Mouse (Mus musculus) heart, embryonic 16.5 days (tissue): ENCODE data around the gene Igfbp7. TPM values are rescaled to one million over a fixed set of nuclear protein-coding genes. Genes with fewer than 3 reads are reported as not detected.

Source experiments
- ATAC-seq: fragments of 200-750 bp; cut with Nextera tagmentation; replicated peaks from 2 replicates; pipeline ENCODE4 v1.8.0; 2017; ENCODE audit warnings: moderate number of reproducible peaks; ENCODE audit not compliant: insufficient read depth, low FRiP score; ENCODE audit errors: extremely low read depth
- H3K27ac ChIP-seq: fragments of 300-500 bp; sonication (generic); 2 replicates; pipeline ENCODE4 v1.5.1; 2014; ENCODE audit warnings: mild to moderate bottlenecking, low read length, control low read depth, moderate library complexity
- H3K27me3 ChIP-seq: fragments of 300-500 bp; sonication (generic); 2 replicates; pipeline ENCODE4 v1.6.1; 2014; ENCODE audit warnings: low read length, mixed read lengths; ENCODE audit not compliant: control insufficient read depth, insufficient read depth
- H3K36me3 ChIP-seq: fragments of 300-500 bp; sonication (generic); 2 replicates; pipeline ENCODE4 v1.6.1; 2014; ENCODE audit not compliant: control insufficient read depth, insufficient read depth
- H3K4me1 ChIP-seq: fragments of 300-500 bp; sonication (generic); 2 replicates; pipeline ENCODE4 v1.6.1; 2014; ENCODE audit warnings: low read length, mixed read lengths; ENCODE audit not compliant: control insufficient read depth, insufficient read depth
- H3K4me2 ChIP-seq: fragments of 300-500 bp; sonication (generic); 2 replicates; pipeline ENCODE4 v1.6.1; 2014; ENCODE audit warnings: low read depth, mild to moderate bottlenecking, control low read depth, low read length
- H3K4me3 ChIP-seq: fragments of 300-500 bp; sonication (generic); 2 replicates; pipeline ENCODE4 v1.5.1; 2014; ENCODE audit warnings: mild to moderate bottlenecking, control low read depth, low read length
- H3K9ac ChIP-seq: fragments of 300-500 bp; sonication (generic); 2 replicates; pipeline ENCODE4 v1.6.1; 2014; ENCODE audit warnings: low read length, control low read depth
- H3K9me3 ChIP-seq: fragments of 300-500 bp; sonication (generic); replicated peaks from 2 replicates; pipeline ENCODE4 v1.6.1; 2016; ENCODE audit warnings: low read length; ENCODE audit not compliant: control insufficient read depth
- WGBS: fragments of 180-500 bp; shearing (Covaris S2); extraction: QIAGEN DNeasy Blood & Tissue Kit; methylation state at CpG from one replicate; pipeline ENCODE4 v1.1.7; 2014; 5-methylcytosine and 5-hydroxymethylcytosine counted together
- polyA plus RNA-seq: library from polyadenylated mRNA; unstranded; fragments of >200 nt; fragmentation: Nextera tagmentation; extraction: Ambion mirVana; gene quantifications from 2 replicates; pipeline ENCODE4 v1.2.1, GENCODE M21; 2015

Gene Igfbp7
- polyA plus RNA-seq, 1 experiment from 2014 or later: 68.4 TPM

DNA sequence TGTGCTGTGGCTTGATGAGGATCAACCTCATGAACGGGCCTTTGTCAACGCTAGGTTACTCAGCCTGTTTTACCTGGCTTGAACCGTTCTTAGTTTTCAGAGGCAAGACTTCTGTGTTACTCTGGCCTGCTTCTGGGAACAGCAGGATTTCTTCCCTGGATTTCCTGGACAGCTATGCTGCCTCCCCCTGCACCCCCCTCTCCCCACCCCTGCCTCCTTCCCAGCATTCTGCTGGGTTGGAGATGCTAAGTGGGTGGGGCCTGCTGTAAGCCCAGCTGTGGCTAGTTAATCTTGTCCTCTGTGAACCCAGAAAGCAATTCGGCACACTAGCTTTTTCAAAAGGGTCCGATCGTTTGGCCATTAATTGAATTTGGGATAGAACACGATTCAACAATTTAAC is 7.7 kb downstream of the Igfbp7 start:
- Histone ChIP-seq H3K36me3 (no peaks in the 10 kb centered on the region), H3K27me3 (no peaks in the 10 kb centered on the region), H3K9me3 (no peaks in the 10 kb centered on the region), H3K4me2 (no peak overlapping the region), H3K4me3 (no peak overlapping the region), H3K9ac (no peak overlapping the region), H3K4me1 (peaks cover 18% of the 10 kb centered on the region), H3K27ac (no peak overlapping the region)
- ATAC-seq: no peak
- WGBS: 88% methylated on average over 7 of the region's 7 CpGs

DNA sequence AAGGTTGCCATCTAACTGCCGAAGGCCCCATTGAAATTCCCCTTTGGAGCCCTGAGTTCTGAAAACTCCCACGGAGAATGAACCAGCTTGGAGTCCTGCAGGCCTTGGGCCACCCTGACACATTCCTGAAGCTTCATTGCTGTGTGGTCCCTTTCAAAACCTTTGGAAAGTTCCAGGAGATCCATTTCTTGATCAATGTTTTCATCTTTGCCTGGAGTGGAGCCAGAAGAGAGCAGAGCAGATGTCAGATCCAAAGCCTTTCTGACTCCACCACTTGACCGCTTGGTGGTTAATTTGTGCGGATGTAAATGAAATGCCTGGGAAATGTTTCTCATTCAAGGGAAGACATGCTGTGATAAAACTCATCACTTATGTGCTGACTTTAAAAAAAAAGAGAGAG is 8.8 kb downstream of the Igfbp7 start:
- no peaks in the 10 kb centered on the region for H3K36me3 ChIP-seq
- WGBS: 72% methylated on average over 4 of the region's 4 CpGs
- no peaks in the 10 kb centered on the region for H3K27me3 ChIP-seq
- no peak overlapping the region for H3K9ac ChIP-seq
- H3K4me2 ChIP-seq: no peak overlapping the region
- no peak overlapping the region for H3K27ac ChIP-seq
- no peak for ATAC-seq
- no peak overlapping the region for H3K4me3 ChIP-seq
- peaks cover 18% of the 10 kb centered on the region for H3K4me1 ChIP-seq
- no peaks in the 10 kb centered on the region for H3K9me3 ChIP-seq

DNA sequence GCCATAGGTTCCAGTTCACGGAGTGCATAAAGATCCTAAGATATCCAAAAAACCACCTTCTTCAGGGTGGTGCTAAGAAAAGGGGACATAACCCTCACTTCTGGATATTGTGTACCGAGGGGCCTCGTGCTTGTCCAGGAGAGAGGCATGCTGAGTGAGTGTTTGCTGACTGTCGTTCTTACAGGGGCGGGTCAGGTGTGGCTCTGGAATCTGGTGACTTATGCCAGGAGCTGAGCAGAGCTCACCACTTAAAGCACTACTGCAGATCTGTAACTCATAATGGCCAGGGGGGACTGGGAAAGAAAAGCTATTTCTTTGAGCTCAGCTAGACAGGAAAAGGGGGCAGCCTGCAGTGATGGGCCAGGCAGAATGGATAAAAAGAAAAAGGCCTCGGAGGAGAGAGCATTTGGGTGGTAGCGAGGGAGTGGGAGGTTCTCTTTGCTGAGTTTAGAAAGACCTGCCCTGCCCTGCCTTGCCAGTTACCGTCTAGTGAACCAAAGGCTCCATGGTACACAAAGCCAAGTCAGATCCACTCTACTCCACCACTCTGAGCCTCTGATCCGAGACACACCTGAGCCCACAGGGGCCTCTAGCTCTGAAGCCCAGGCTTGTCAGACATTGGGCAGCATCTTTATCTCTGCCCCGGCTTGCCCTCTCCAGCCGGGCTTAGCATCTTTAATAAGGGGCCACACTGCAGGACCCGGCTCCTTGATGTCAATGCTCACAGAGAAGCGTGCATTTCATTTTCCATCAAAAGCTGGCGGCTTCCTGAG is 9.4 kb downstream of the Igfbp7 start:
- Histone ChIP-seq H3K4me3 (no peak overlapping the region), H3K9ac (no peak overlapping the region), H3K4me1 (peaks cover 18% of the 10 kb centered on the region), H3K9me3 (no peaks in the 10 kb centered on the region), H3K4me2 (no peak overlapping the region), H3K36me3 (no peaks in the 10 kb centered on the region), H3K27me3 (no peaks in the 10 kb centered on the region), H3K27ac (no peak overlapping the region; the same call in 1 of the 2 replicates)
- no peak; the same call in 1 of the 2 replicates for ATAC-seq
- WGBS: 70% methylated on average over 14 of the region's 14 CpGs

DNA sequence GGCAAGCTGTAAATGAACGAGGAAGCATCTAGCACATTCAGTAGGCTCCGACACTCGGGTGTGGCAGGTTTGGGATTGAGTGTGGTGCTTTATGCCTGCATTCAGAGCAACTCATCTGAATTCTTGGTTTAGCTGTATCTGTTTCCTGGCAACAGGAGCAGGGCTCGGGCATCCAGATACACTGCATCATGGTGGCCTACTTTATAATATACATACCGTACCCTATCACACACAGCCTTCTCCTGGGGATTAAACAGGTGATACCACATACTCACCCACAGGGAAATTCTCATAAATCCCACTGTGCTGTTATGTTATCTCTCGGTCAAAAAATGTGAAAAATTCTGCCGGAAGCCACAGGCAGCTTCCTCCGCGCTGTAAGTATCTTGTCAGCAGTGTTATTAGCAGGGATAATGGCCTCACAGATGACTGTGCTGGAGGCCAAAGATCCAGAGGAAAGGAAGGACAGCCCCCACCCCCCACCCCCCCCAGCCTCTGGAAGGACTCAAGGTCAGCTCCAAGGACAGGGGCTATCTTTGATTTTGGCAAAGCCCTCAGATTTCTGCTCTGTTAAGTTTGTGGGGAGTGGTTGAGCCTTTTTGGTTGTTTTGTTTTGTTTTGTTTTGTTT is 13.7 kb downstream of the Igfbp7 start:
- Histone ChIP-seq H3K9me3 (no peaks in the 10 kb centered on the region), H3K27me3 (no peaks in the 10 kb centered on the region), H3K4me1 (peaks cover 10% of the 10 kb centered on the region), H3K36me3 (no peaks in the 10 kb centered on the region), H3K4me3 (no peak overlapping the region), H3K9ac (no peak overlapping the region), H3K4me2 (no peak overlapping the region), H3K27ac (no peak overlapping the region)
- WGBS: 61% methylated on average over 9 of the region's 9 CpGs
- no peak for ATAC-seq

DNA sequence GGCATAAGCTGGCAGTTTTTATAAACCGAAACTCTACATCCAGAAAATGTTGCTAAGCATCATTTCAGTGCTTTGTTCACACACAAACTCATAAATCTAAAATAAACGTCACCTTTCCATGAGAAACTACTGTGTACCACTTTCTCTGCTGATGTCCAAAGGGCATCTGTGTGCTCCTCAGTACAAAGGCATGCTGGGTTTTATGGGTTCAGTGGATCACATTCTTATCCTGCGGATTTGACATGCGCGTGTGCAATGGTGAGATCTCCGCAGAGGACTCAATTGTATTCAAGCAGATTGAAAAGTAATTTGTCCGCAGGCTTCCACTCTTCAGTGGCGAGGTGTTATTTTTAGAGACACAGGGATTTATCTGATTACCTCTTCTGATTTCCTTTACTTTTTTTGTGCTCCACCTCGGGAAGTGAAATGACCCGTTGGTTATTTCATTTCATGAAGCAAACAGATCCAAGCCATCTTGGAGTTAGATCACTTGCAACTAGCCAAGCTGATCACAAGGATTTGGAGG is 14.7 kb downstream of the Igfbp7 start:
- no peaks in the 10 kb centered on the region for H3K9me3 ChIP-seq
- peaks cover 4% of the 10 kb centered on the region for H3K4me1 ChIP-seq
- no peak overlapping the region for H3K9ac ChIP-seq
- no peaks in the 10 kb centered on the region for H3K27me3 ChIP-seq
- 76% methylated on average over 10 of the region's 10 CpGs for WGBS
- H3K4me2 ChIP-seq: no peak overlapping the region
- H3K4me3 ChIP-seq: no peak overlapping the region
- ATAC-seq: no peak
- no peak overlapping the region for H3K27ac ChIP-seq
- H3K36me3 ChIP-seq: no peaks in the 10 kb centered on the region

DNA sequence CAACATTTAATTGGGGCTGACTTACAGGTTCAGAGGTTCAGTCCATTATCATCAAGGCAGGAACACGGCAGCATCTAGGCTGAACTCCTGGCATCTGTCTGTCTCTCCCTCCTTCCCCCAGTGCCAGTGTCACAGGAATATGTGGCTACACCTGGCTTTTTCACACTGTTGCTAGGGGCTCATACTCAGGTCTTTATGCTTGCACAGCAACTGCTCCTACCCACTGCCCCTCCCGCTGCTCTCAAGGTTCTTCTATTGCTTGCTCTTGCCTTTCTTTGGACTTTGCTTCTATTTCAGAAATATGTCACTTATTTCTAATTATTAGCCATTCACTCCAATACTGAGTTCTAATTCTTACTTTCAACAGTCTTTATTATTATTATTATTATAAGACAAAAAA is 17.6 kb downstream of the Igfbp7 start:
- Histone ChIP-seq H3K4me1 (peaks cover 4% of the 10 kb centered on the region), H3K4me2 (no peak overlapping the region), H3K4me3 (no peak overlapping the region), H3K27me3 (no peaks in the 10 kb centered on the region), H3K9ac (no peak overlapping the region), H3K27ac (no peak overlapping the region), H3K9me3 (no peaks in the 10 kb centered on the region), H3K36me3 (no peaks in the 10 kb centered on the region)
- no peak for ATAC-seq
- 76% methylated on average over 2 of the region's 2 CpGs for WGBS

DNA sequence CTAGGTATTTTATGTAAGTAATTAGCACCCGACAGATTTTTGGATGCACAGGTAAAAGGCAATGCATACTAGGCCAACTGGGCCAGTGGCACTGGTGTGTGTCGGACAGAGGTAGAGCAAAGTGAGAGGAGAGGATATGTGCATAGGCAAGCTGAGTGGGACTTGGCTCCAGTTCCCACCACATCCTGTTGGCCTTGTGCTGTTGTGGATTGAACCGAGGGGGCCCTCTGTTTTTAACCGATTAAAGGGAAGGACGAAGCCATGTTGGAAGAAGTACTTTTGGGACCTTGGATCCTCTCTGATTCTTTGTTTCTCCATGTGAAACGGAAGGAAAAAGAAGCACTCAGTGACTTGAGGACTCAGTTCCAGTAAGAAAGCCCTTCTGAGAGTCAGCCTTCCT is 19.5 kb downstream of the Igfbp7 start:
- no peak for ATAC-seq
- Histone ChIP-seq H3K9me3 (no peaks in the 10 kb centered on the region), H3K9ac (no peak overlapping the region), H3K4me1 (peaks cover 8% of the 10 kb centered on the region), H3K27ac (no peak overlapping the region), H3K27me3 (no peaks in the 10 kb centered on the region), H3K4me3 (no peak overlapping the region), H3K4me2 (no peak overlapping the region), H3K36me3 (no peaks in the 10 kb centered on the region)
- WGBS: 76% methylated on average over 6 of the region's 6 CpGs

DNA sequence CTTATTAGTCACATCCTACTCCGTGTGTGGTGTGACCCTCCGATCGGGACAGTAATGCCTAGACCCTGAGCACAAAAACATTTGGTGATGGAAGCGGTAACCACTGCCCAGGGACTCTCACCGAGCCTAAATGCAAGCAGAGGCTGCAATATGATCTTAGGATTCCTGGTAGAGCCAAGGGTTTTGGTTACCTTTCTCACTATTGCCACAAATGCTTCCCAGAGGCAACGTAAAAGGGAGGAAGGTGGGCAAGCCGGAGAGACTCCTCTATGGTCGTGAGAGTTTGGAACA is 20.5 kb downstream of the Igfbp7 start:
- Histone ChIP-seq H3K9me3 (no peaks in the 10 kb centered on the region), H3K4me1 (peaks cover 8% of the 10 kb centered on the region), H3K9ac (no peak overlapping the region), H3K27me3 (no peaks in the 10 kb centered on the region), H3K27ac (no peak overlapping the region), H3K4me3 (no peak overlapping the region), H3K36me3 (no peaks in the 10 kb centered on the region), H3K4me2 (no peak overlapping the region)
- ATAC-seq: no peak
- WGBS: 61% methylated on average over 8 of the region's 8 CpGs

DNA sequence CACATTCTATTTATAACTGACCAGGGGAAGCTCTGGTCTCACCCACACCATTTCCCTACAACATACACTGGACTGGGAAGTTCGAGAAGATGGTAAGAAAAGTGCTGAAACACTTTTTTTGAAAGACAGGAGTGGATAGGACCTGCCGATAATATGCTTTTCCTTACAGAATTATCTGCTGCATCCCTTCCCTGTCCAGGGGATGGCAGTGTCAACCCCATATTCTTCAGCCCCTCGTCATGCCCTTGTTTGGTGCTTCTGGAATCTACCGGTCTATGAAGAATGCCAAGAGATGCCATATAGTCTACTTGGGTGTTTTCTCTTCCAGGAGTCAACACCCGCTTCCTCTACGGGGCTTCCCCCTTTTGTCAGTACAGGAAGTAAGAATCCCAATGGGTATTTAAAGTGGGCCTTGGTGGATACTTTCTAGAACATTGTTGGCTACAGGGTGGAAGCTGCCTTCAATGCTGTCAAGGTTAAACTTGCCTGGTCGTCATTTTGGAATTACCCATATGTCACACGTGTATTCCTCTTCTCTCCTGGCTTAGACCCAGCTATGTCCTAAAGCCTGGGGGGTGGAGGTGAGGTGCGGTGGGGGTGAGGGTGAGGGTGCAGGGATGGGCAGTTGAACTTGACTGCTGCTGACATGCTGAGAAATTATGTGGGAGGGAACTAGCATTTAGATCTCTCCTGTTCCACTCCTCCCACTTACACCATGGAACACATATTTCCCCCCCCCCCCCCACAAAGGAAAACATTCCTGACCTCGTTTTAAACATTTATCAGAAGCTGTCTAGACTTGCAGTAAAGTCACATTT is 21.0 kb downstream of the Igfbp7 start:
- Histone ChIP-seq H3K9ac (no peak overlapping the region), H3K27me3 (no peaks in the 10 kb centered on the region), H3K36me3 (no peaks in the 10 kb centered on the region), H3K9me3 (no peaks in the 10 kb centered on the region), H3K4me3 (no peak overlapping the region), H3K4me2 (no peak overlapping the region), H3K27ac (no peak overlapping the region), H3K4me1 (peaks cover 8% of the 10 kb centered on the region)
- peak; percentile 43; the same call in 1 of the 2 replicates for ATAC-seq
- 50% methylated on average over 10 of the region's 10 CpGs for WGBS
